Mouse (Mus musculus) heart, embryonic 13.5 days (tissue): ENCODE measurements around the gene Rbm47. TPM values are rescaled to one million over a fixed set of nuclear protein-coding genes. Genes with fewer than 3 reads are reported as not detected.

Experiments used
- ATAC-seq: fragments of 200-750 bp; cut with Nextera tagmentation; 2 replicates; pipeline ENCODE4 v1.8.0; 2017; ENCODE audit warnings: moderate TSS enrichment; ENCODE audit not compliant: insufficient number of reproducible peaks, low FRiP score, low TSS enrichment; ENCODE audit errors: extremely low read depth
- H3K27ac ChIP-seq: fragments of 300-500 bp; sonication (generic); replicated peaks from 2 replicates; pipeline ENCODE4 v1.5.1; 2015; ENCODE audit warnings: moderate library complexity, mild to moderate bottlenecking, inconsistent platforms
- H3K27me3 ChIP-seq: fragments of 300-500 bp; sonication (generic); replicated peaks from 2 replicates; pipeline ENCODE4 v1.6.1; 2015; ENCODE audit warnings: mild to moderate bottlenecking, inconsistent platforms
- H3K36me3 ChIP-seq: fragments of 300-500 bp; sonication (generic); 2 replicates; pipeline ENCODE4 v1.6.1; 2015; ENCODE audit warnings: mild to moderate bottlenecking, inconsistent platforms
- H3K4me1 ChIP-seq: fragments of 300-500 bp; sonication (generic); 2 replicates; pipeline ENCODE4 v1.6.1; 2015; ENCODE audit warnings: inconsistent platforms
- H3K4me2 ChIP-seq: fragments of 300-500 bp; sonication (generic); 2 replicates; pipeline ENCODE4 v1.6.1; 2015; ENCODE audit warnings: inconsistent platforms, mild to moderate bottlenecking, moderate library complexity
- H3K4me3 ChIP-seq: fragments of 300-500 bp; sonication (generic); 2 replicates; pipeline ENCODE4 v1.5.1; 2015; ENCODE audit warnings: moderate library complexity, mild to moderate bottlenecking, inconsistent platforms
- H3K9ac ChIP-seq: fragments of 300-500 bp; sonication (generic); 2 replicates; pipeline ENCODE4 v1.6.1; 2015; ENCODE audit warnings: inconsistent platforms, mild to moderate bottlenecking, moderate library complexity
- H3K9me3 ChIP-seq: fragments of 300-500 bp; sonication (generic); 2 replicates; pipeline ENCODE4 v1.6.1; 2016; ENCODE audit warnings: inconsistent platforms
- WGBS: fragments of 180-500 bp; shearing (Covaris S2); methylation state at CpG from one replicate; pipeline ENCODE4 v1.1.7; 2015; ENCODE audit warnings: mixed read lengths; 5-methylcytosine and 5-hydroxymethylcytosine counted together
- polyA plus RNA-seq: library from polyadenylated mRNA; unstranded; fragments of >200 nt; fragmentation: Nextera tagmentation; extraction: Ambion mirVana; gene quantifications from 2 replicates; pipeline ENCODE4 v1.2.1, GENCODE M21; 2015

Gene Rbm47
- polyA plus RNA-seq, 1 experiment from 2014 or later: 2.0 TPM

DNA sequence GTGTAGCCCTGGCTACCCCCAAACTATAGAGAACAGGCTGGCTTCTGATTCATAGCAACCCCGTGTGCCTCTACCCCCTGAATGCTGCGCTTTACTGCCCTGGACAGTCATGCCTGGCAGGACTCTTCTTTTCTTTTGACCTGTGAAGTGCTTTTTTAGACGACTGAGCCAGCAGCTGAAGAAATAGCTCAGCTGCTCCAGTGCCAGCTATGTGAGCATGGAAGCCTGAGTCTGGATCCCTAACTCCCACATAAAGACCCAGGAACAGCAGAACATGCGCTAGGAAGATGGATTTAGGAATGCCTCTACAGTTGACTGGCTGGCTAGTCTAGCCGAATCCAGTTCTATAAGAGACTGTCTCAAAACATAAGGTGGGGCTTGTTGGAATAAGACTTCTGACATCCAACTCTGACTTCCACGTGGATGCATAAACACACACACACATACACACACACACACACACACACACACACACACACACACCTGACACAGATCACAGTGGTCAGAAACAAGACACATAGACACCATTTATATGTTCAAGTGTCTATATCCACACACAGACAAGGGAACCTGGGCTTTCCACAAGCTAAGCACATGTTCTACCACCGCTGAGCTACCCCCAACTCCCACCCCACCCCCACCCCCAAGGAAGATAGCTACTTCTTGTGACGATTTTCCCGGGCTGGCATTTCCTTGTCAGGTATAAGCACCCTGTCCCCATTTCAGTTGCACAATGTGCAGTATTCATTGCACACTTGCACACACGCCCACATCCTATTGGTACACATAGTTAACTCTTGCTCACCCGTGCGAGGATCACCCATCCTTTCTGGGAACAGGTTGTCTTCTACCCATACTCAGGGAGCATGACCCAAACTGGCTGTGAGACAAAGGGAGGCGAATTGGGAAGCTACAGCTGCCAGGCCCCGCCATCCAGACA lies 29.6 kb downstream of the Rbm47 start:
- H3K4me2 ChIP-seq: no peak overlapping the region
- H3K9ac ChIP-seq: no peak overlapping the region
- no peak for ATAC-seq
- no peak overlapping the region for H3K4me3 ChIP-seq
- peaks cover 4% of the 10 kb centered on the region; the same call in 1 of the 2 replicates for H3K27me3 ChIP-seq
- 79% methylated on average over 14 of the region's 14 CpGs for WGBS
- H3K9me3 ChIP-seq: no peaks in the 10 kb centered on the region
- H3K4me1 ChIP-seq: peaks cover 9% of the 10 kb centered on the region; the same call in 1 of the 2 replicates
- no peaks in the 10 kb centered on the region for H3K36me3 ChIP-seq
- no peak overlapping the region for H3K27ac ChIP-seq

DNA sequence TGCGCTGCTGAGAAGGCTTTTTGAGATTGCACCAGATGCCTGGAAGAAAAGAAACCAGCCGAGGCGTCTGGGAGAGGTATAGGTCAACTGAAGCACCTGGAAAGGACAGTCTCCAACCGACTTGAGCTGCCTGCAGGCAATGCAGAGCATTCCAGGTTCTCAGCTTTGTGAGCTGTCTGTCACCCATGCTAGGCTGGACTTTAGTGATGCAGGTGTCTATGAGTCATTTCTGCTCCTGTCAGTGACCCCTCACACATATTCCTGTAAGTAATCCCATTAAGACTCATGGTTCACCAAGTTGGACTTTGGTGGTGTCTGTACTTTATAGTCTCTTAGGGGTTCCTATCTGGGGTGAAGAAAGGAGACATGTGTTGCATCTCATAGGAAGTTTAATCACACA lies 31.4 kb downstream of the Rbm47 start:
- Histone ChIP-seq H3K27me3 (0 out of 2 replicates have a peak, but pooled peaks cover 4% of the 10 kb centered on the region), H3K27ac (no peak overlapping the region), H3K4me2 (no peak overlapping the region), H3K36me3 (no peaks in the 10 kb centered on the region), H3K4me1 (peaks cover 12% of the 10 kb centered on the region; the same call in 1 of the 2 replicates), H3K9me3 (no peaks in the 10 kb centered on the region), H3K9ac (no peak overlapping the region), H3K4me3 (no peak overlapping the region)
- WGBS: 87% methylated on average over 4 of the region's 4 CpGs
- no peak for ATAC-seq

DNA sequence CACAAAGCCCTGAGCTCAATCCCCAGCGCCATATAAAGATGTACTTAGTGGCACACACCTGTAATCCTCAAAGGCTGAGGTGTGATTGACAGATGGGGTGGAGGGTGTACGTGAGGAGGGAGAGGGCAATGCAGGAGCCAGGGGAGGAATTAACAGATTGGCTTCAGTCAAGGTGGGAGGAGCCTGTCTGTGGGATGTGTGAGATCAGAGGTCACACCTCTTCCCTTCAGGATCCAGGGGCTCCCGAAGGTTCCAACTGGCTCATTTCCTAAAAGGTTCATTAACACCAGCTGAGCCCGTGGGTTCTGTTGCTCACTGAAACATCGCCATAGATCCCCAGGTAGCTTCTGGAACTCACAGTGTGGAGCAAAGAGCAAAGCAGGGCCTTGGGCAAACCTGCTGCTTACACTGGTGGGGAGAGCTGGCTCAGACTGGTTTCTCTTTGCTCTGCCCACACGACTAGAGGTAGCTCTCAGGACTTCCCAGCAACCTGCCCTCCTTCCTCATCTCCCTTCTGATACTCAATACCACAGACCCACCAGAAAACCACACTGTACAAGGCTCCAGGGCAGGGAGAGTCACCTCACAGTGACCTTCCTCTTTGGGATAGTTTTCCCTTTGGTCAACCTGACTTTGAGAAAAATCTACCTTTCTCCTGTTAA lies 33.2 kb downstream of the Rbm47 start:
- ATAC-seq: no peak
- Histone ChIP-seq H3K4me2 (no peak overlapping the region), H3K27ac (no peak overlapping the region), H3K4me1 (peaks cover 12% of the 10 kb centered on the region; the same call in 1 of the 2 replicates), H3K4me3 (no peak overlapping the region), H3K27me3 (0 out of 2 replicates have a peak, but pooled peaks cover 4% of the 10 kb centered on the region), H3K9ac (no peak overlapping the region), H3K9me3 (no peaks in the 10 kb centered on the region), H3K36me3 (no peaks in the 10 kb centered on the region)
- WGBS: 29% methylated on average over 6 of the region's 6 CpGs

DNA sequence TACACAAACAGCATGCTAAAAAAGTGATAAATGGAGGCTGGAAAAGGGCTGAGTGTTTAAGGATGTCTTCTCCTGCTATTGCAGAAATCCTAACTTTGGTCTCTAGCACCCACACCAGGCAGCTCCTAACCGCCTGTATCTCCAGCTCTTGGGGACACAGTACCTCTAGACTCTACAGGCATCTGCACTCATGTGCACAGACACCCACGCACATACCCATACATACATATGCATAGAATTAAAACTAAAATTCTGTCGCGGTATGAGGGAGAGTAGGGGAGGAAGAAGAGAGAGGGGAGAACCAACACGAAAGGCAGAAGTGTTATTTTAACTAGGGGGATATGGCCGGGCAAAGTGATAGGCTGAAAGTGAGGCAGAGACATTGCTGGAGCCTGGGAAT lies 33.7 kb downstream of the Rbm47 start:
- 0 out of 2 replicates have a peak, but pooled peaks cover 4% of the 10 kb centered on the region for H3K27me3 ChIP-seq
- ATAC-seq: no peak
- no peak overlapping the region for H3K9ac ChIP-seq
- H3K4me1 ChIP-seq: peaks cover 12% of the 10 kb centered on the region; the same call in 1 of the 2 replicates
- no peak overlapping the region for H3K4me3 ChIP-seq
- no peak overlapping the region for H3K4me2 ChIP-seq
- H3K27ac ChIP-seq: no peak overlapping the region
- H3K9me3 ChIP-seq: no peaks in the 10 kb centered on the region
- 57% methylated on average over 6 of the region's 6 CpGs for WGBS
- no peaks in the 10 kb centered on the region for H3K36me3 ChIP-seq

DNA sequence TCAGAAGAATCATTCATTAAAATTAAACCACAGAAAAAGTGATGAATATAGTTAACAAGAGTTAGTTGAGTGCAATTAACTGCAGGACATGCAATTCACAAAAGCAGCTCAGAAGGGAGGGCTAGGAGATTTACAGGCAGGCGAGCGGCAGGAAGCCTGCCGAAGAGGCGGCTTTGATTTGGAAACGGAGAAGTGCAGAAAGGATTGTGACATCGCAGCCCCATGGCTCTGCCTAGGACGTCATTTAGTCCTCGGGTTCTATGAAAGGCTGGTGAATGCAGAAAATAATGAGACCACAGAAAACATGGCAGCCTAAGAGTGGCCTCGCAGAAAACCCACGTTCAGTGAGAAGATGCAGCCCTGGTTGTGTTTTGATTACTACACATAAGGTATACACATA lies 34.3 kb downstream of the Rbm47 start:
- no peak for ATAC-seq
- Histone ChIP-seq H3K4me1 (peaks cover 12% of the 10 kb centered on the region; the same call in 1 of the 2 replicates), H3K4me3 (no peak overlapping the region), H3K9ac (no peak overlapping the region), H3K9me3 (no peaks in the 10 kb centered on the region), H3K27me3 (0 out of 2 replicates have a peak, but pooled peaks cover 4% of the 10 kb centered on the region), H3K4me2 (no peak overlapping the region), H3K36me3 (no peaks in the 10 kb centered on the region), H3K27ac (no peak overlapping the region)
- 25% methylated on average over 10 of the region's 10 CpGs for WGBS

DNA sequence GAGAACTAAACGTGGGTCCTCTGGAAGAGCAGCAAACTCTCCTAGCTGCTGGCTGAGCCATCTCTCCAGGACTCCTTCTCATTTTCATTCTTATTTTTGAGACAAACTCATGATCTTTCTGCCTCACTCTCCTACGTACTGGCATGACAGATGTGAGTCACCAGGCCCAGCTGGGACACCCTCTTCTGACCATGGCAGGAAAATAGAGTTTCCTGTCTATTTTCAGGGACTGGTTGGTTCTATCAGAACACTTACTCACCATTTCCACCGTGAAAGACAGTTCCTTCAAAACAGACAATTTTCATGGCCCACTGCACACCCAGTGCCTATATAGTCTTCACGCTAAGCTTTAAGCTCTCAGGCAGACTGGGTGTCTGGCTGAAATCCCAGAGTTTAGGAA lies 35.7 kb downstream of the Rbm47 start:
- 0 out of 2 replicates have a peak, but pooled peaks cover 4% of the 10 kb centered on the region for H3K27me3 ChIP-seq
- H3K4me1 ChIP-seq: peaks cover 12% of the 10 kb centered on the region; the same call in 1 of the 2 replicates
- 66% methylated on average over 4 of the region's 4 CpGs for WGBS
- no peak overlapping the region for H3K27ac ChIP-seq
- ATAC-seq: no peak
- H3K9me3 ChIP-seq: no peaks in the 10 kb centered on the region
- no peak overlapping the region for H3K9ac ChIP-seq
- H3K36me3 ChIP-seq: no peaks in the 10 kb centered on the region
- H3K4me3 ChIP-seq: no peak overlapping the region
- H3K4me2 ChIP-seq: no peak overlapping the region

DNA sequence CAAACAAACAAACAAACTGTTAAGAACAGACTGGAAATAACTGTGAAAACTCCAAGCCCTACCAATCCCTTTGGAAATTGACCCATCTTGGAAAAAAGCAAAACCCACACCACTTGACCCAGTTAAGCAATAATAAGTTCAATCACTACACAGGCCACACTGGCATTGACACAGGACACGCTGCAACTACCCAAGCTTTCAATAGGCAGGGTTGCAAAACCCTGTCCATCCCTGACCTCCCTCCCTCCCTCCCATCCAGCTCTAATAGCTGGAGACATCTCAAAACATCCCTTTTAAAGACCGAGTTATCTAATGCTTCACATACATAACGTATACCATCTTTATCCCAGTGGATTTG lies 37.1 kb downstream of the Rbm47 start:
- ATAC-seq: no peak
- Histone ChIP-seq H3K9me3 (no peaks in the 10 kb centered on the region), H3K27ac (no peak overlapping the region), H3K4me2 (no peak overlapping the region), H3K36me3 (no peaks in the 10 kb centered on the region), H3K4me1 (peaks cover 12% of the 10 kb centered on the region; the same call in 1 of the 2 replicates), H3K4me3 (no peak overlapping the region), H3K27me3 (0 out of 2 replicates have a peak, but pooled peaks cover 4% of the 10 kb centered on the region), H3K9ac (no peak overlapping the region)
- WGBS: 82% methylated on average over 3 of the region's 3 CpGs

DNA sequence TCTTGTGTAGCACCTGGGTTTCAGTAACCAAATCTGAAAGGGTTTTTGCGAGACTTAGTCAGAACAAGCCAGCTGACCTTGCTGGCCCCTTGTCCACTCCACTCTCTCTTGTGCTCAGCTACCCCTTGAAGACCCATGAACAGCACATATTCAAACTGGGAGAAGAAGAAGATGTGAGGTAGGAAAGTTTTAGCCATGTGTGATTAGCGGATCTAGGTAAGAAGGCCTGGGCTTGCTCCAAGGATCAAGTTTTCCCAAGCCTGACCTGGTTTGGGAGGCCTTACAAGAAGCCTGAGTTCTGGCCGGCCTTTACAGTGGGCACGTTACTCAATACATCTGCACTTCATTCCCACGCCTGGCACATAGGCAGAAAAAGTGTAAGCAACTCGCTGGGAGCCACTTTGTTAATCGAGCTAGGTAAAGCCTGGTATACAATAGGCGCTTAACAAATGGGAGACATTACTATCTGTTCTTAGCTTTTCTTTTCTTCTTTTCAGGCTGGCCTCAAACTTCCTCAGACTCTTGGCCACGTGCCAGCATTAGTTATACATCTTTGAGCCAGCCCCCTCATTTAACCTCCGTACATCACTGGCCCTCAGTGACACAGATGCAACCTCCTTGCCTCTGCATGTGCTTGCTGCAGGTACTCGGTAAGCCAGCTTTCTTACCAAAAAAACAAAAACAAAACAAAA lies 37.6 kb downstream of the Rbm47 start:
- Histone ChIP-seq H3K4me3 (no peak overlapping the region), H3K4me1 (peaks cover 12% of the 10 kb centered on the region; the same call in 1 of the 2 replicates), H3K9ac (no peak overlapping the region), H3K27ac (no peak overlapping the region), H3K9me3 (no peaks in the 10 kb centered on the region), H3K27me3 (0 out of 2 replicates have a peak, but pooled peaks cover 4% of the 10 kb centered on the region), H3K36me3 (no peaks in the 10 kb centered on the region), H3K4me2 (no peak overlapping the region)
- 72% methylated on average over 11 of the region's 11 CpGs for WGBS
- no peak for ATAC-seq

DNA sequence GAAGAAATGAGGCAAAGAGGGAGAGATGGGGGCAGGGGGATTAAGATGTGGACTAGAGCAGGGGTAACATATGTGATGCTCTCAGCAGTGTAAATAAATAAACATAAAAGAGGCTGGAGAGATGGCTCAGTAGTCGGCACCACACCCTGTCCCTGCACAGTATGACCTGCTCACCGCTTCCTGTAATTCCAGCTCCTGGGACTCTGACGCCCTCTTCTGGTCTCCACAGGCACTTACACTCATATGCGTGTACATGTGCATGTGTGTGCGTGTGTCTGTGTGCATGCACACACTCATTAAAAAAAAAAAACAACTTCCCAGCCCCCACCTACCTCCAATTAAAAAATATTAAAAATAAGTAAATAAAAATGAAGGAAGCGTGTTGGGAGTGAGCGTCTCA lies 38.3 kb downstream of the Rbm47 start:
- H3K4me3 ChIP-seq: no peak overlapping the region
- no peaks in the 10 kb centered on the region for H3K9me3 ChIP-seq
- H3K9ac ChIP-seq: no peak overlapping the region
- no peak overlapping the region for H3K4me2 ChIP-seq
- ATAC-seq: no peak
- H3K27me3 ChIP-seq: 0 out of 2 replicates have a peak, but pooled peaks cover 2% of the 10 kb centered on the region
- H3K36me3 ChIP-seq: no peaks in the 10 kb centered on the region
- H3K27ac ChIP-seq: no peak overlapping the region
- WGBS: 90% methylated on average over 7 of the region's 7 CpGs
- peaks cover 9% of the 10 kb centered on the region; the same call in 1 of the 2 replicates for H3K4me1 ChIP-seq

DNA sequence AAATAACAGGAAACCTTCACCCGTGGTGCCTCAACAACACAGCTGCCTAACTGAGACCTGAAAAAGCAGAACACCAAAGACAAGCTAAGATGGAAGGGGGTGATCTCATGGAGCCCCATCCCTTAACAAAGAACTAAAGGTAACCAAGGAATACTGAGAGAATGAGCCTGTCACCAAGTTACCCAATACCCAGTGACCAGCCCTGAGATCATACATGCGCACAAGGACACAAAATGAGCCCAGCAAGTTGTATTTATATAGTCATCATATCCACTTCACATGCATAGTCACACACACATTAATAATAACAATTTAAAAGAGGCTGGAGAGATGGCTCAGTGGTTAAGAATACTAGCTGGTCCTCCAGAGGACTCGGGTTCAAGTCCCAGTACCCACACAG lies 44.0 kb downstream of the Rbm47 start:
- Histone ChIP-seq H3K4me1 (no peaks in the 10 kb centered on the region), H3K4me2 (no peak overlapping the region), H3K4me3 (no peak overlapping the region), H3K36me3 (no peaks in the 10 kb centered on the region), H3K9ac (no peak overlapping the region), H3K27me3 (no peaks in the 10 kb centered on the region), H3K9me3 (no peaks in the 10 kb centered on the region), H3K27ac (no peak overlapping the region)
- WGBS: 76% methylated on average over 3 of the region's 3 CpGs
- no peak for ATAC-seq

DNA sequence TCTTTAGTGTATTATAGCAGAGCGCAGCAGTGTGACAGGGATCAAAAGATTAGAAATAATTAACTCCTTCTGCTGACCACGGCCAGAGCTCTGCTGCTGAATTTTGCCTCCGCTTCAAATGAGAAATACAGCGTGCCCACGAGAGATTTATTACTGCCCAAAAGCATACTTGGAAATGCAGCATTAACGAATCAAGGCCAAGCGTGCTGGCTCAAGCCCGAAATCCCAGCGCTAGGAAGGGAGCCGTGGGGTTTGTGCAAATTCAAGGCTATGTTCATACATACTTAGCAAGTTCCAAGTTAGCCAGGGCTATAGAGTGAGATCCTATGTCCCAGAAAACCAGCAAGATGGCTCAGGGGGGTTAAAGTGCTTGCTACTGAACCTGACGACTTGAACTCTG lies 47.5 kb downstream of the Rbm47 start:
- ATAC-seq: no peak
- WGBS: 73% methylated on average over 11 of the region's 11 CpGs
- Histone ChIP-seq H3K9me3 (no peaks in the 10 kb centered on the region), H3K27me3 (no peaks in the 10 kb centered on the region), H3K36me3 (no peaks in the 10 kb centered on the region), H3K4me3 (no peak overlapping the region), H3K4me2 (no peak overlapping the region), H3K27ac (no peak overlapping the region), H3K4me1 (no peaks in the 10 kb centered on the region), H3K9ac (no peak overlapping the region)
